Mouse (Mus musculus) Muller cell, postnatal 12 days (primary cell): ENCODE measurements at regions not wholly inside any gene's neighbourhood (a gene's known extent, or its start where the extent isn't known, plus 50 kb on each side); places are given as distances from the start of the nearest gene placed in this dataset.
"Not testable (repeated sequence)": the region's sequence is repeated elsewhere in the genome, so short reads cannot be mapped to it uniquely, and the experiment has no call there.

Experiments
- DNase-seq: peaks from one replicate; pipeline ENCODE4 v3.0.0-alpha.2; 2015; ENCODE audit errors: inconsistent ontology term

GRCm38 (mm10) chr12:93812963-93813733 lies 1878.9 kb upstream of the Flrt2 start:
- DNase-seq, result no peak

- peak; percentile 19 for DNase-seq
These were observed 1841.0 kb upstream of the Flrt2 start for GRCm38 (mm10) chr12:93850944-93851520.

GRCm38 (mm10) chr12:93851660-93852059 lies 1840.4 kb upstream of the Flrt2 start:
- DNase-seq, result peak; percentile 5

- DNase-seq, result no peak
These were observed 1806.1 kb upstream of the Flrt2 start for GRCm38 (mm10) chr12:93885946-93886345.

GRCm38 (mm10) chr12:93890109-93890508 lies 1801.9 kb upstream of the Flrt2 start:
- DNase-seq, result no peak

GRCm38 (mm10) chr12:93928541-93929238 lies 1763.3 kb upstream of the Flrt2 start:
- DNase-seq, result not testable (repeated sequence)

GRCm38 (mm10) chr12:93929239-93929563 lies 1762.8 kb upstream of the Flrt2 start:
- DNase-seq, result not testable (repeated sequence)

- DNase-seq, result not testable (repeated sequence)
These were observed 1761.8 kb upstream of the Flrt2 start for GRCm38 (mm10) chr12:93930242-93930641.

- no peak for DNase-seq
These were observed 1731.2 kb upstream of the Flrt2 start for GRCm38 (mm10) chr12:93960869-93961268.

- no peak for DNase-seq
These were observed 1710.7 kb upstream of the Flrt2 start for GRCm38 (mm10) chr12:93981307-93981706.

- no peak for DNase-seq
These were observed 1700.5 kb upstream of the Flrt2 start for GRCm38 (mm10) chr12:93991531-93991930.

- DNase-seq, result no peak
These were observed 1698.2 kb upstream of the Flrt2 start for GRCm38 (mm10) chr12:93993875-93994274.

- DNase-seq, result no peak
These were observed 1676.1 kb upstream of the Flrt2 start for GRCm38 (mm10) chr12:94015946-94016345.

GRCm38 (mm10) chr12:94031364-94031763 lies 1660.7 kb upstream of the Flrt2 start:
- DNase-seq, result no peak

- no peak for DNase-seq
These were observed 1644.1 kb upstream of the Flrt2 start for GRCm38 (mm10) chr12:94047972-94048371.

- peak; percentile 19 for DNase-seq
These were observed 1634.3 kb upstream of the Flrt2 start for GRCm38 (mm10) chr12:94057767-94058166.

GRCm38 (mm10) chr12:94059641-94060040 lies 1632.4 kb upstream of the Flrt2 start:
- no peak for DNase-seq

- DNase-seq, result no peak
These were observed 1631.7 kb upstream of the Flrt2 start for GRCm38 (mm10) chr12:94060336-94060735.

- DNase-seq, result peak; percentile 55
These were observed 1625.4 kb upstream of the Flrt2 start for GRCm38 (mm10) chr12:94066444-94067152.

GRCm38 (mm10) chr12:94070940-94071505 lies 1621.0 kb upstream of the Flrt2 start:
- DNase-seq, result peak; percentile 12

- DNase-seq, result peak; percentile 33
These were observed 1586.4 kb upstream of the Flrt2 start for GRCm38 (mm10) chr12:94105582-94106162.
